Mouse (Mus musculus) forebrain, postnatal 0 days (tissue): ENCODE data around the gene Cox15. TPM values are rescaled to one million over a fixed set of nuclear protein-coding genes. Genes with fewer than 3 reads are reported as not detected.

ENCODE experiments used
- ATAC-seq: fragments of 200-750 bp; cut with Nextera tagmentation; 2 replicates; pipeline ENCODE4 v1.8.0; 2017; ENCODE audit warnings: mild to moderate bottlenecking, moderate library complexity
- DNase-seq: peaks from one replicate; pipeline ENCODE4 v3.0.0-alpha.2; 2015
- H3K27ac ChIP-seq: fragments of 300-500 bp; sonication (generic); 2 replicates; pipeline ENCODE4 v1.5.1; 2014; ENCODE audit warnings: low read depth, mild to moderate bottlenecking, antibody characterized with exemption, low read length, moderate library complexity, mixed read lengths
- H3K27me3 ChIP-seq: fragments of 300-500 bp; sonication (generic); 2 replicates; pipeline ENCODE4 v1.6.1; 2014; ENCODE audit warnings: mild to moderate bottlenecking, low read length, mixed read lengths; ENCODE audit not compliant: insufficient read depth
- H3K36me3 ChIP-seq: fragments of 300-500 bp; sonication (generic); 2 replicates; pipeline ENCODE4 v1.6.1; 2014; ENCODE audit warnings: mild to moderate bottlenecking, moderate library complexity; ENCODE audit not compliant: insufficient read depth
- H3K4me1 ChIP-seq: fragments of 300-500 bp; sonication (generic); 2 replicates; pipeline ENCODE4 v1.6.1; 2014; ENCODE audit warnings: antibody characterized with exemption; ENCODE audit not compliant: insufficient read depth
- H3K4me2 ChIP-seq: fragments of 300-500 bp; sonication (generic); 2 replicates; pipeline ENCODE4 v1.6.1; 2014; ENCODE audit warnings: low read depth, mild to moderate bottlenecking, moderate library complexity
- H3K4me3 ChIP-seq: fragments of 300-500 bp; sonication (generic); 2 replicates; pipeline ENCODE4 v1.5.1; 2014; ENCODE audit warnings: low read depth, low read length, mixed read lengths
- H3K9ac ChIP-seq: fragments of 300-500 bp; sonication (generic); 2 replicates; pipeline ENCODE4 v1.6.1; 2014; ENCODE audit warnings: mild to moderate bottlenecking
- H3K9me3 ChIP-seq: fragments of 300-500 bp; sonication (generic); 2 replicates; pipeline ENCODE4 v1.6.1; 2016; ENCODE audit warnings: low read length
- CTCF ChIP-seq: sonication (generic); IDR thresholded peaks from 2 replicates; pipeline ENCODE4 v1.5.1; 2016; ENCODE audit warnings: antibody characterized with exemption, control low read depth, low read depth
- WGBS: fragments of 180-500 bp; shearing (Covaris S2); extraction: QIAGEN DNeasy Blood & Tissue Kit; methylation state at CpG from one replicate; pipeline ENCODE4 v1.1.7; 2014; 5-methylcytosine and 5-hydroxymethylcytosine counted together
- polyA plus RNA-seq: library from polyadenylated mRNA; unstranded; fragments of >200 nt; fragmentation: Nextera tagmentation; extraction: Ambion mirVana; gene quantifications from 2 replicates; pipeline ENCODE4 v1.2.1, GENCODE M21; 2015
- total RNA-seq: library from RNA; depleted of rRNA; stranded (reverse); fragments of >200 nt; gene quantifications from 2 replicates; pipeline ENCODE4 v1.2.3, GENCODE M21; 2014; rRNA removed

Cox15 gene
- 18.4 and 20.5 TPM in 2 replicates for total RNA-seq
- polyA plus RNA-seq: 4.1 and 9.1 TPM in 2 replicates

- Histone ChIP-seq H3K27me3 (no peaks in the 10 kb centered on the region), H3K4me2 (peak within 1 kb of the TSS; percentile 54), H3K9ac (peak within 1 kb of the TSS; percentile 73), H3K4me1 (peaks cover 8% of the 10 kb centered on the region; the same call in 1 of the 2 replicates), H3K27ac (peak within 1 kb of the TSS; percentile 85), H3K9me3 (no peaks in the 10 kb centered on the region), H3K4me3 (peak within 1 kb of the TSS; percentile 49), H3K36me3 (peaks cover 24% of the 10 kb centered on the region)
- WGBS: 3% methylated on average over 62 of the region's 62 CpGs
- ATAC-seq: peak; percentile 95
- peak; percentile 99 for DNase-seq
- TF ChIP-seq CTCF: peak; percentile 67
Measured at GRCm38 (mm10) chr19:43752489-43753225, at the start of gene Cox15, which contains the start of gene Cutc. Cox15 (minus strand) TSS chr19:43753000. Cutc (plus strand) TSS chr19:43752996.

GRCm38 (mm10) chr19:43801427-43802051 lies 48.7 kb upstream of the Cox15 start:
- TF ChIP-seq CTCF: no peak
- Histone ChIP-seq H3K27me3 (no peaks in the 10 kb centered on the region), H3K4me2 (no peak overlapping the region), H3K4me3 (no peak overlapping the region), H3K9me3 (no peaks in the 10 kb centered on the region), H3K9ac (no peak overlapping the region), H3K4me1 (no peaks in the 10 kb centered on the region), H3K36me3 (no peaks in the 10 kb centered on the region), H3K27ac (no peak overlapping the region)
- DNase-seq (no peak), ATAC-seq (no peak)
- WGBS: 72% methylated on average over 9 of the region's 9 CpGs

- Histone ChIP-seq H3K9me3 (no peaks in the 10 kb centered on the region), H3K4me3 (no peak overlapping the region)
Measured at GRCm38 (mm10) chr19:43797216-43797615, 44.4 kb upstream of the Cox15 start.

DNA sequence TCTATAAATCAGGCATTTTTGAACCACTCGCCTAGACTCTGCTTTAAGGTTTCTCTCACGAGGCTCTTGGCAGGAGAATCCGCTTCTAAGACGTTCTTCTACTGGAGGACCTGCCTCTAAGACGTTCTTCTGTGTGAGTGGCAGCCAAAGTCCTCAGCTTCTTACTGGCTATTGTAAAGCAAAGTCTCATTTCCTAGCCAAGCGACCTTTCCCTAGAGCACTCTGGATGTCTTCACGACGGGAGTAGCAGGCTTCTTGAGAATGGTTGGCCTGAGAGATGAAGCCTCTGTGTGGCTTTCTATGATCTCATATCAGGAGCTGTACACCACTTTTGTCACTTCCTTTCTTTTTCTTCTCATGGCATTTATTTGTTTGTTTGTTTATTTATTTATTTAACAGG lies 42.7 kb upstream of the Cox15 start:
- DNase-seq (no peak), ATAC-seq (no peak)
- TF ChIP-seq CTCF: no peak
- Histone ChIP-seq H3K9ac (no peak overlapping the region), H3K36me3 (no peaks in the 10 kb centered on the region), H3K27me3 (no peaks in the 10 kb centered on the region), H3K4me2 (no peak overlapping the region), H3K27ac (no peak overlapping the region), H3K4me1 (no peaks in the 10 kb centered on the region), H3K9me3 (no peaks in the 10 kb centered on the region), H3K4me3 (no peak overlapping the region)
- 80% methylated on average over 8 of the region's 8 CpGs for WGBS

More at GRCm38 (mm10) chr19:43797216-43797615, 44.4 kb upstream of the Cox15 start:
- DNase-seq: no peak
- Histone ChIP-seq H3K9ac (no peak overlapping the region), H3K4me2 (no peak overlapping the region), H3K27me3 (no peaks in the 10 kb centered on the region), H3K36me3 (no peaks in the 10 kb centered on the region), H3K4me1 (no peaks in the 10 kb centered on the region), H3K27ac (no peak overlapping the region)
- WGBS: 72% methylated on average over 5 of the region's 5 CpGs
- TF ChIP-seq CTCF: no peak
- ATAC-seq: no peak

DNA sequence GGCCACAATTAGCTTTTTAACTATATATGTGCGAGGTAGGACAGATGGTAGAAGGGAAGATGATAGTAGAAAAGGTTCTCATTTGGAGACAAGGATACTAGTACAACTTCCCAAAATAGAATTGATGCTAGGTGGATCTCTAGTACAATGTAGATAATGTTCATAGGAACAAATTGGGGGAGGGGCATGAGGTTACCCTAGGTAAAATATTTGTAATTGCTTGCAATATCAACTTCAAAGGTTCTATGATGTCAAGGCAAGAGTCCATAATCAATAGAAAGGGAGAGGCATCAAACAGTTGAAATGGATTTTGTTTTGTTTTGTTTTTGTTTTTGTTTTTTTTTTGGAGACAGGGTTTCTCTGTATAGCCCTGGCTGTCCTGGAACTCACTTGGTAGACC lies 41.2 kb upstream of the Cox15 start:
- WGBS: 93% methylated on average over 1 of the region's 1 CpGs
- ATAC-seq (no peak), DNase-seq (no peak)
- no peaks in the 10 kb centered on the region for H3K36me3 ChIP-seq
- H3K9me3 ChIP-seq: no peaks in the 10 kb centered on the region
- no peak overlapping the region for H3K27ac ChIP-seq
- H3K4me3 ChIP-seq: no peak overlapping the region
- H3K4me2 ChIP-seq: no peak overlapping the region
- H3K27me3 ChIP-seq: no peaks in the 10 kb centered on the region
- H3K4me1 ChIP-seq: no peaks in the 10 kb centered on the region
- no peak overlapping the region for H3K9ac ChIP-seq
- no peak for TF ChIP-seq CTCF

DNA sequence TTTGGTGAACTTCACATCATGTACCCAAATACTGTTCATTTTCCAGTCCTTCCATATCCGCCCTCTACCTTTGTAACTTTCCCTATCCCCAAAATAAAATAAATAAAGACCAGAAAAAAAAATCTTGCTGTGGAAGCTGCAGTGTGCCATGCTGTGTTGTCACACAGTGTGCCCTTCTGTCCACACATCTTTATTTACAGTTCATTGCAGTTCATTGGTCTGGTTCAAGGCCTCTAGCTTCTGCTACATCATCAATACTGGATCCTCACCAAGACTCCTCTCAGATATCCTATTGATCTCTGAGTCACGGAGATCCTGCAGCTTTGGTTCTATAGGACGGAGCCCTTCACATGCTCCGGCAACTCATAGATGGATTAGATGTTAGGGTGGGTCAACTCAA lies 39.7 kb upstream of the Cox15 start:
- WGBS: 89% methylated on average over 4 of the region's 4 CpGs
- ATAC-seq: no peak

DNA sequence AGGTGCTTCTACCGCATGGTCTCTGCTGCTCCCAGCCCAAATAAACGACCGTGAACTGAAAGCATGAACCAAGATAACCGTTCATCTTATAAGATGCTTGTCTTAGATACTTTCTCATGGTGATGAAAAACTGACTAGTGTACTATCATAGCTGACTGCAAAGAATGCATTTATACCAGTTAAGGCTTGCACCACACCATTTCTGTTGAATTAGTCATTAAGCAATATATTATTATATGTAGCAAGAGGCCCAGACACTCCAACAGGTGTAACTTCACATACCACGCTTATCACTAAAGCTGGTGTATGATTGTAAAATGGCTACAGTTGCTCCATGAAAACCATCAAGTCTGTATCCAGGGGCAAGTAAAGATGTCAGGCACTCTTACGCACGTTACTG lies 37.0 kb upstream of the Cox15 start:
- Histone ChIP-seq H3K9me3 (no peaks in the 10 kb centered on the region), H3K4me3 (no peak overlapping the region), H3K4me1 (no peaks in the 10 kb centered on the region), H3K27me3 (no peaks in the 10 kb centered on the region), H3K27ac (no peak overlapping the region), H3K36me3 (no peaks in the 10 kb centered on the region), H3K9ac (no peak overlapping the region), H3K4me2 (no peak overlapping the region)
- no peak for TF ChIP-seq CTCF
- DNase-seq (no peak), ATAC-seq (no peak)
- 94% methylated on average over 7 of the region's 7 CpGs for WGBS

More for the DNA sequence above, 39.7 kb upstream of the Cox15 start:
- Histone ChIP-seq H3K4me2 (no peak overlapping the region), H3K27ac (no peak overlapping the region), H3K9me3 (no peaks in the 10 kb centered on the region), H3K4me1 (no peaks in the 10 kb centered on the region), H3K4me3 (no peak overlapping the region), H3K27me3 (no peaks in the 10 kb centered on the region), H3K9ac (no peak overlapping the region), H3K36me3 (no peaks in the 10 kb centered on the region)
- no peak for DNase-seq
- no peak for TF ChIP-seq CTCF
